Mouse (Mus musculus): ENCODE data around the gene Ptk7. TPM values are rescaled to one million over a fixed set of nuclear protein-coding genes. Genes with fewer than 3 reads are reported as not detected.

Gene Ptk7
- polyA plus RNA-seq, 1 experiment from 2014 or later, result 32.5 TPM

DNA sequence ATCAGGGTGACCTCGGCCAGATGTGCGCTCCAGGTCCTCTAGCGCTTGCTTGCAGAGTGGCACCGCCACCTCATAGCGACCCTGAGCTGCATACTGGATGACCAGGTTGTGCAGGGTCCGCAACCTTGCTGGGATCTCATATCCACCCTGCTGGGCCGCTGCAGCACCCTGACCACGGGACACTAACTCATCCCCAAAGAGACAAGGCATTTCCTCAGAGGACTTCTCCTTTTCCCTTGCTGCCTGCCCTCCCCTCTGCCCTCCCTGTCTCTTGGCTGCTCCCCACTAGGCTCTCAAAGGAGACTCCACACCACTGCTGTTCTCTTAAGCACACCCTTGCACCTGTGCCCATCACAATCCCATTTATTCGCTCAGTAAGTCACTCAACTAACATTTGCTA, 10.6 kb upstream of the Ptk7 start:
- no peak for ATAC-seq
- H3K9ac ChIP-seq, result no peak overlapping the region
- no peak overlapping the region for H3K4me3 ChIP-seq
- no peaks in the 10 kb centered on the region for H3K27me3 ChIP-seq
- no peak overlapping the region for H3K27ac ChIP-seq
- H3K36me3 ChIP-seq (ENCODE audit: poor library complexity, severe bottlenecking), result peaks cover 61% of the 10 kb centered on the region
- H3K4me1 ChIP-seq, result peaks cover 33% of the 10 kb centered on the region
- WGBS, result 89% methylated on average over 9 of the region's 9 CpGs
- H3K4me2 ChIP-seq, result no peak overlapping the region
- H3K9me3 ChIP-seq (replicated peaks), result no peaks in the 10 kb centered on the region

DNA sequence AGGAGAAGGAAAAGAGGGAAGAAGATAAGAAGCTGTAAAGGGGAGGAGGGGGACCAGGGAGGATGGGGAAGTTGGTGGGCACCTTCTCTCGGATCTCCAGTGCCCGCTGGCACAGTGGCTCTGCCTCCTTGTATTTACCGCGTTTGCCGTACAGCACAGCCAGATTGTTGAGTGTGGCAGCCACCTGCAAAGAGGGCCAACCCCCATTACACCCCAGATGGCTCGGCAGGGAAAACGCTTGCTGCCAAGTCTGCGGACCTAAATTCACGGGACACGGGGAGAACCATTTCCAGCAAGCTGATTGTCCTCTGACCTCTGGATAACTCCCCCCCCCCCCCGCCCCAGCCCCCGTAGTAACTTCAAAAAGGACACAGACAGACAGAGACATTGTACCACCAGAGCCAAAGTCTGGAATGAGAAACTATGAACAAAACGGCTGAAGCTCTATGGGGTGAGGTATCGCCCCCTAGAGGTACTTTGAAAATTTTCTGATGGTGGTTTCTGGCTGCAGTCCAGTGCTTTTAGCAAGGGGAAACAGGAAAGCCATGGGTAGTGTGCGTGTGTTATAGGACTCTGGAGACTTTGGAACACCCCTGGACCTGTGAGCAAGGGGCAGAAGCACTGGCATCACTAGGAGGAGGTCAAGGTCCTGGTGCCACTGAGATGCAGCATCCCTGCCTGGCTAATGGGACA, 7.7 kb upstream of the Ptk7 start:
- WGBS, result 14% methylated on average over 15 of the region's 15 CpGs
- Histone ChIP-seq H3K4me1 (peaks cover 18% of the 10 kb centered on the region), H3K27ac (peak overlapping the region; percentile 63), H3K9ac (peak overlapping the region; percentile 37; the same call in 1 of the 2 replicates), H3K27me3 (no peaks in the 10 kb centered on the region), H3K4me2 (peak overlapping the region; percentile 37), H3K4me3 (no peak overlapping the region), H3K9me3 (replicated peaks) (no peaks in the 10 kb centered on the region), H3K36me3 (ENCODE audit: poor library complexity, severe bottlenecking) (peaks cover 77% of the 10 kb centered on the region)
- peak; percentile 77 for ATAC-seq

DNA sequence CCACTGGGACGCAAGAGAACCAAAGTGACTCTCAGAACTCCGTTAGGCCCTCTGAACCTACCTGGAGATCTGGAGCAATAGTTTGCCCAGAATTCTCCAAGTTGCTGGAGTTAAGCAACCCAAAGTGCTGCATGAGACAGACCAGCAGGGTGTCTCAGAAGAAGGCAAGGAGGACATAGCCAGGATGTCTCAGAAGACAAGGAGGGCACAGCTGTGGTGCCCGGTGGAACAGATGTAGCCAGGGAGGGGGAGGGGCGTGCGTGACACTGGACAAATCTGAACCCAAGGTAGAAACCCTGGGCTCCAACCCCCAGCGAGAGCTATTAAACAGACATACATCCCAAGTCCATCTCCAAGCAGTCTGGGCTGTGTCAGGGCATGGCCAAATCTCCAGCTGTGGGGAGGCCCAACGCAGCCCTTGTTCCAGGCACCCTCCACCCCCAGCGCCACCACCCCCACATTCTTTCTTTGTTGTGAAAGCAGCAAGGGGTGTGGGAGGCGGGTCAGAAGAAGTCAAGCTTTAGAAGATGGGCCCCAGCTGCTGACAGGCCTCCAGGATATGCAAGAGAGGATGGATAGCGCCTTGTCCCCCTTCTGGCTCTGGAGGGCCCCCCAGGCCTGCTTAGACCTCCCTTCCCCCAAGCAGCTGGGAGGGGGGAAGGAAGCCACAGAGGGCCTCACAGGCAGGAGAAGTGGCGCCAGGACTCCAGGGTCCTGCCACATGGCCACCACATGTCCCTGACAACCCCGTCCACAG, 559 bp upstream of the Ptk7 start:
- peak overlapping the region; percentile 96 for H3K4me3 ChIP-seq
- peak overlapping the region; percentile 98 for H3K9ac ChIP-seq
- H3K4me1 ChIP-seq, result peaks cover 31% of the 10 kb centered on the region
- peak overlapping the region; percentile 87 for H3K27ac ChIP-seq
- peak overlapping the region; percentile 77 for H3K4me2 ChIP-seq
- ATAC-seq, result peak; percentile 62
- peaks cover 38% of the 10 kb centered on the region for H3K36me3 ChIP-seq (ENCODE audit: poor library complexity, severe bottlenecking)
- WGBS, result 17% methylated on average over 12 of the region's 12 CpGs
- no peaks in the 10 kb centered on the region for H3K27me3 ChIP-seq
- H3K9me3 ChIP-seq (replicated peaks), result no peaks in the 10 kb centered on the region

DNA sequence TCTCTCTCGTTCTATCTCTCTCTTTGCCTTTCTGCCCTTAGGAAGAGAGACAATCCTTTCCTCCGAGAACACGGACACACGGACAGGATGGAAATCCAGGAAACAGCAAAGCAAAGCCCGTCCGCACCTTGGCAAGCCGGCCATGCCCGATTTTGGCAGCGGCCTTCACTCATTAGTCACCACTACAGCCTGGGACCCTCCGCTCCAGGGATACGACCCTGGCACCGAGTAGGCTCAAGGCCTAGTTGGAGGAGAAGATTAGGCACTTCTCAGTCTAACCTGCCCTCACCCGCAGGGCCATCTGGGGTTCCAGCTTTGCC, 873 bp downstream of the Ptk7 start:
- Histone ChIP-seq H3K4me1 (peaks cover 45% of the 10 kb centered on the region), H3K9me3 (replicated peaks) (no peaks in the 10 kb centered on the region), H3K4me2 (peak overlapping the region; percentile 77), H3K27ac (peak overlapping the region; percentile 87), H3K9ac (peak overlapping the region; percentile 98), H3K36me3 (ENCODE audit: poor library complexity, severe bottlenecking) (peaks cover 26% of the 10 kb centered on the region), H3K27me3 (no peaks in the 10 kb centered on the region), H3K4me3 (peak overlapping the region; percentile 96)
- 0% methylated on average over 13 of the region's 13 CpGs for WGBS
- ATAC-seq, result peak; percentile 22; the same call in 1 of the 2 replicates

DNA sequence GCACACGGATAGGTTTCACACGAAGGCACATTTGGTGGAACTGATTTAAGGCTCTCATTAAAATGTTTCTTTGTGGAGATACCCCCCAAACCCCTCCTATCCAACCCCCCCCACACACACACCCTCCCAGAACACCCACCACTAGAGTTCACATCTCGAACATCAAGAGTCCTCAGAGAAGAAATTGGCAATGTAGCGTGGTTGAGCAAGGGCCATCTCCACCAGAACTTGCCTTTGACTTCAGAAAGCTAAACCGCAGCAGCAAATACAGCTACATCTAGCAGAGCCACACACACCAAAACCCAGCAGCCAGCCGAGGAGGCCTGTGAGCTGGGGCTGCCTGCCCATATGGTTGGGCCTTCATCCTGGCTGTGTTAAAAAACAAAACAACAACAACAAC, 1.9 kb downstream of the Ptk7 start:
- H3K9ac ChIP-seq, result peak overlapping the region; percentile 98

DNA sequence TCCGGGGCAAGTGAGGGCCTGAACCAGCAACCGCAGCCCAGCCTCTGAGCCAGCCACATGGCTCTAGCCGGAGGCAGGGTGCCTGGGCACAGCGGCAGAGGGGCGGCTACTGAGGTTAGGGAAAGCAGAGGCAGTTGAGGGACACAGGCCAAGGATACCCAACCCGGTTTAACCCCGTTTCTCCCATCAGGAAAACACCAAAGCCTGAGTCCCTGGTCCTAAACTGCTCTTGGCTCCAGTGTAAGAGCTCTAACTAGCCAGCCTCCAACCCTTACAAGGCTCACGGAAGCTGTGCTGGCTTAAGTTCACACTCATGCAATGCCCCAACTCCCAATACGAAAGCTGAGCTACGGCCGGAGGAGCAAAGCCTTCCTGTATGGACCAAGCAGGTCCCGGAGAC, 4.7 kb downstream of the Ptk7 start:
- Histone ChIP-seq H3K9ac (peak overlapping the region; percentile 17), H3K4me2 (peak overlapping the region; percentile 6), H3K36me3 (ENCODE audit: poor library complexity, severe bottlenecking) (no peaks in the 10 kb centered on the region)

More for the DNA sequence above, 1.9 kb downstream of the Ptk7 start:
- H3K4me2 ChIP-seq, result peak overlapping the region; percentile 77
- peaks cover 15% of the 10 kb centered on the region for H3K36me3 ChIP-seq (ENCODE audit: poor library complexity, severe bottlenecking)
- 65% methylated on average over 6 of the region's 6 CpGs for WGBS
- H3K27ac ChIP-seq, result no peak overlapping the region
- H3K9me3 ChIP-seq (replicated peaks), result no peaks in the 10 kb centered on the region
- H3K4me1 ChIP-seq, result peaks cover 54% of the 10 kb centered on the region
- H3K27me3 ChIP-seq, result no peaks in the 10 kb centered on the region
- H3K4me3 ChIP-seq, result peak overlapping the region; percentile 96
- ATAC-seq, result no peak

DNA sequence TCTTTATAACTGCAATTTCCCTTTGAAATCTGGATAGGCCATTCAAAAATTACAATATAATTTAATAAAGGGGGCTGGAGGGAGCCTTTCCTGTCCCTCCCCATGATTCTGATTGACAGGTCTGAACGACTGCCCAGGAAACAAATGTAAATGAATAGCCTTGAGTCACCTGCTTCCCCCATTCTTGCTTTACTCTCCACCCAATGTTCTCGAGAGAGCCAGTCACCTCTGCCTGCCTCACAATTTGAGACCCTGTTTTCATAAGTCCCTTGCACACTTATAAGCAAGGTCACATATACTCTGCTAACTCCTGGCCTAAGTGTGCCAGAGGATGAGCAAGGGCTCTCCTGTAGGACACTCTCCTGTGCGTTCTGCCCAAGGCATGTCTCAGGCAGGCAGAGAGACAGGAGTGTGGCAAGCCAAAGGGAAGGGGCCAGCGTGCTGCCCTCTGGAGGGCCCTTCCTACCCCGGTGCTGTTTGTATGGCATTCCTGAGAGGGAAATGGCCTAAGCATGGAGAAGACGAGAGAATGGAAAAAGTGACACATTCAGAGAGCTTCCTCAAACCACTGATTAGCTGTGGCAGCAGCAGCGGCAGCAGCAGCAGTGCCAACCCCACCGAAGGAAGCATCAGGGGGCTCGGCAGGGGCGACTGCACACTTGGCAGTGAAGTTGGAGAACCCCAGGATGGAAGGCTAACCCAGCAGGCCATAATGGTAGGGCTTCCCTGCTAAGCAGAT, 5.3 kb downstream of the Ptk7 start:
- H3K27me3 ChIP-seq, result no peaks in the 10 kb centered on the region
- H3K4me2 ChIP-seq, result peak overlapping the region; percentile 6
- H3K27ac ChIP-seq, result peak overlapping the region; percentile 31; the same call in 1 of the 2 replicates
- no peaks in the 10 kb centered on the region for H3K9me3 ChIP-seq (replicated peaks)
- peaks cover 73% of the 10 kb centered on the region for H3K4me1 ChIP-seq
- WGBS, result 22% methylated on average over 10 of the region's 10 CpGs
- 0 out of 2 replicates have a peak overlapping the region, but pooled peaks have one; percentile 2 for H3K4me3 ChIP-seq
- peak overlapping the region; percentile 17 for H3K9ac ChIP-seq
- no peak for ATAC-seq
- H3K36me3 ChIP-seq (ENCODE audit: poor library complexity, severe bottlenecking), result no peaks in the 10 kb centered on the region

More for the DNA sequence above, 4.7 kb downstream of the Ptk7 start:
- ATAC-seq, result no peak
- H3K4me3 ChIP-seq, result no peak overlapping the region
- H3K27ac ChIP-seq, result peak overlapping the region; percentile 31; the same call in 1 of the 2 replicates
- H3K9me3 ChIP-seq (replicated peaks), result no peaks in the 10 kb centered on the region
- whole genome bisulfite sequencing, result 77% methylated on average over 12 of the region's 12 CpGs
- no peaks in the 10 kb centered on the region for H3K27me3 ChIP-seq
- H3K4me1 ChIP-seq, result peaks cover 68% of the 10 kb centered on the region

DNA sequence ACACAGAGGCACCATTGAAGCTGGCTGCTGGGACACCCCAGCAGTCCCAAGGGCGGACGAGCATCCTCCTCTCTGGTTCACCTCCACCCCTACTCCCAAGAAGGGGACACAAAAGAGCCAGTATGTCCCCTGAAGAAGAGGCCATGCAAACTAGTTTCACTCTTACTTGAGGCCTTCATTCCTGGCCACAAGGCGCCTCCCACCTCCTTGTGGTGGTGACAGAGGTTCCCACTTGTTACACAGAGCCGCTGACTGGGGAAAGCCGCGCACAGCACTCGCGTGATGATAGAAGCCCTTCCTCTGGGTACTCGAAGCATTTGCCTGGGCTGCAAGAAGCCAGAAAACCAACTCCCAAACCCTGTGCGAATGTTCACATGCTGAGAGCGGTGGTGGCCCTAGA, 7.0 kb downstream of the Ptk7 start:
- Histone ChIP-seq H3K27me3 (no peaks in the 10 kb centered on the region), H3K36me3 (ENCODE audit: poor library complexity, severe bottlenecking) (no peaks in the 10 kb centered on the region), H3K27ac (no peak overlapping the region), H3K4me1 (peaks cover 81% of the 10 kb centered on the region), H3K9ac (no peak overlapping the region), H3K4me3 (no peak overlapping the region), H3K9me3 (replicated peaks) (no peaks in the 10 kb centered on the region), H3K4me2 (no peak overlapping the region)
- WGBS, result 86% methylated on average over 11 of the region's 11 CpGs
- ATAC-seq, result no peak

DNA sequence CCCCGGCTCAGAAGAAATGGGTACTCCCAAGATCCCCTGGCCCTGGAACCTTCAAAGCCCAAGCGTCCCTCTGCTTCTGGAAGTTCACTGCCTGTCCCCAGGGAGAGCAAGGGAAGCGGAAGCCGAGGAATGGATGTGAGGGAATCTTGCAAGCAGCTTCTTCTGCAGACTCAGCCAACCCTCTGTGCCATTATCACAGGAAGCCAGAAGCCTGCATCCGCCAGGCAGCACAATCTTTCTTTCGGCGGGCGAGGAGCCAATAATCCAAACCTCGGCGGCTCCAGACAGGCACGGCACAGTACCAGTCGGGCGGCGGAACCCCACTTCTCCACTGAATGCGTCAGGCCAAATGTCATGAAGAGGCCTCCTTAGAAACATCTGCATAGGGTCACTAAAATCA, 8.0 kb downstream of the Ptk7 start:
- Histone ChIP-seq H3K4me2 (peak overlapping the region; percentile 23; the same call in 1 of the 2 replicates), H3K9me3 (replicated peaks) (no peaks in the 10 kb centered on the region), H3K27me3 (no peaks in the 10 kb centered on the region), H3K4me3 (no peak overlapping the region), H3K4me1 (peaks cover 76% of the 10 kb centered on the region), H3K27ac (peak overlapping the region; percentile 40), H3K9ac (no peak overlapping the region), H3K36me3 (ENCODE audit: poor library complexity, severe bottlenecking) (no peaks in the 10 kb centered on the region)
- ATAC-seq, result no peak
- WGBS, result 76% methylated on average over 15 of the region's 15 CpGs

DNA sequence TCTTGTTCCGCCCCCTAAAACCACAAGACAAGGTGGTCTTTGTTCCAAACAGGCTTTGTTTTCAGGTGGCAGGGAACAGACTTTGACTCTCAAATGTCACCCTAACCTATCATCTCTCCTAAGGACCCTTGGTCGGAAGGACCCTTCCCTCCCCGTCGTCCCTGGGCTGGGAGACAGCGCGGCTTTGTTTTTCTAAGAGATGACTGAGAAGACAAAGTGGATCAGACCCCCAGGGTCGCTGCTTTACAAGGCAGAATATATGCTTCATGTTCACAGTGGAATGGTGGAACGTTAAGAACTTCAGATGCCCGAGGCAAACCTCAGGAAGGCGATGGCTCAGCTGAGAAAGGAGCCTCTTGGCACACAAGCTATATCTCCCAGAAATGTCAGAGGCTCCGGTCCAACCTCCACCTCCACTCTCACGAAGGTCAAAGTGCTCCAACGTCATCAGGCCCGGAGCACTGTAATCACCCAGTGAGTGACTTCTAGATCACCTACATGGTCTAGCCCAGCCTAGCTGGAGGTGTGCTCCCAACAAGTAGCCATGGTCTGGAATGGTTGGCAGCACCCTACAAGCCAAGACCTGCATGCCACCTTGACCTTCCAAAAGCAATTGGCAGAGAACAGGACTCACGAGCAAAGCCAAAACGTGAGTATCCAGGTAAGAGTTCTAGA, 9.5 kb downstream of the Ptk7 start:
- Histone ChIP-seq H3K27me3 (no peaks in the 10 kb centered on the region), H3K9me3 (replicated peaks) (no peaks in the 10 kb centered on the region), H3K4me1 (peaks cover 74% of the 10 kb centered on the region), H3K4me2 (peak overlapping the region; percentile 46), H3K9ac (peak overlapping the region; percentile 55), H3K36me3 (ENCODE audit: poor library complexity, severe bottlenecking) (no peaks in the 10 kb centered on the region), H3K27ac (peak overlapping the region; percentile 86), H3K4me3 (no peak overlapping the region)
- no peak for ATAC-seq
- WGBS, result 32% methylated on average over 16 of the region's 16 CpGs

DNA sequence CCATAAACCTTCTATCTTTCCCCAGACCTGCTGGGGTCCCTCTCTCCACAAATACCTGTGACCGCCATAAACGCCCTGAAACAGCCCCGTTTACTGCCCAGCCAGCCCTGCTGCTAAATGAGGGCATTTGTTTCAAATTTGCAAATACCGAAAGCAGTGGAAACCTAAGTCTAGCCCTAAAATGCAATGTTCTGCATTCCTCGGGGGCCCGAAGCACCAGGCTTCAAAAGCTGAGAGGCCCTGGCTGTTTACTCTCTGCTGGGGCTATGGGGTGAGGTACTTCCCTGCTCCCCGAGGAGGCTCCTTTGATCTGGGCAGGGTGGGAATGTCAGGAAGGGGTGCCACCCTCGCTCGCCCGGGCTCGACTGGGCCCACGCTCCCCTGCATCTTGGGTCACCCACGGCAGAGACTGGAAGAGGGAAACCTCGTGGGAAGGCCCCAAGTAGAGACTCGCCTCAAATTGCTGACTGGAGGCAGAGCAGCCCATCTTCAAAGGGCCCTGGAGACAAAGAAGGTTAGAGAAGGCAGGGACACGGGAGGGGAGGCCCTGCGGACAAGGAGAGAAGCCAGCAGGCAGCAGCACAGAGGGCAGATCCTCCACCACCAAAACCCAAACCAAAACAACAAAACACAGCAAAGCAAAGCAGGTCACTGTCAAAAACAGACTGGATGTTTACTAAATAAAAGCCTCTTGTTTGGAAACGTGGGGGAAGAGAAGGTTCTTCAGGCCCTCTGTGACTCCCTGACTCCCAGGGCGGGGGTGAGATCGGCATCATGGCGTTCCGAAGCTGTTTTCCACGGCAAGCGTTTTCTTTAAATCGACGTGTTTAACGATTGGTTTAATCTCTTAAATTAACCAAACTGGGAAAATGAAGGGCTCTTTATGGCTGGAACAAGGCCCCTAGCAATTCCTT, 10.3 kb downstream of the Ptk7 start:
- H3K4me1 ChIP-seq, result peaks cover 70% of the 10 kb centered on the region
- peak overlapping the region; percentile 86 for H3K27ac ChIP-seq
- peak overlapping the region; percentile 46 for H3K4me2 ChIP-seq
- H3K9me3 ChIP-seq (replicated peaks), result no peaks in the 10 kb centered on the region
- H3K27me3 ChIP-seq, result no peaks in the 10 kb centered on the region
- H3K9ac ChIP-seq, result peak overlapping the region; percentile 55
- H3K4me3 ChIP-seq, result peak overlapping the region; percentile 3; the same call in 1 of the 2 replicates
- 4% methylated on average over 27 of the region's 27 CpGs for WGBS
- 0 out of 2 replicates have a peak, but pooled peaks have one; percentile 28 for ATAC-seq
- no peaks in the 10 kb centered on the region for H3K36me3 ChIP-seq (ENCODE audit: poor library complexity, severe bottlenecking)
